Mouse (Mus musculus): ENCODE results near the gene Adam15. TPM values are rescaled to one million over a fixed set of nuclear protein-coding genes. Genes with fewer than 3 reads are reported as not detected.

The Adam15 gene
- polyA plus RNA-seq, 1 experiment: 190 TPM

DNA sequence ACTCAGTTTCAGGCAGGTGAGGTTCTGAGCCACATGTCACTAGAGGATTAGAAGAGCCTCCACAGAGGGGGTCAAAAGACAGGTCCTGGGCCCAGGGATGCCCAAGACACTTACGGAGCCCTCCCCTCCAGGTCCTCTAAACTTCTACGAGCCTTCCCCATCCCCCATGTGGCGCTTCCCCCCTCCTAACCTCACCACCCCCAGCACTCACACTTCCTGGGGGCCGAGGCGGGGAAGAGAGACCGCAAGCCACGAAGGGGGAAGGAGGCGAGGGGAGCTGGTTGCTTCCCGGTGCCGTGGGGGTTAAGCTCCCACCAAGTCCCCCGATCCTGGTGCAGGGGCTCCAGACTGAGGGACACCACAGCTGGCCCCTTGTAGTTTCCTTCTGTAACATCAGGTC lies 35.7 kb upstream of the Adam15 start:
- DNase-seq: peak; percentile 13
- TF ChIP-seq POLR2A (IDR thresholded peaks at IDR 0.05; ENCODE audit: borderline replicate concordance, extremely low read depth, low read depth, low read length) (no peak), CTCF (IDR thresholded peaks at IDR 0.05; ENCODE audit: insufficient read depth, low read length) (no peak)
- peaks cover 17% of the 10 kb centered on the region for H3K4me1 ChIP-seq (ENCODE audit: control insufficient read depth, insufficient read depth, low read length)
- 46% methylated on average over 11 of the region's 11 CpGs for WGBS
- no peak overlapping the region for H3K4me3 ChIP-seq (replicated peaks; ENCODE audit: extremely low read depth, low read depth, low read length)

DNA sequence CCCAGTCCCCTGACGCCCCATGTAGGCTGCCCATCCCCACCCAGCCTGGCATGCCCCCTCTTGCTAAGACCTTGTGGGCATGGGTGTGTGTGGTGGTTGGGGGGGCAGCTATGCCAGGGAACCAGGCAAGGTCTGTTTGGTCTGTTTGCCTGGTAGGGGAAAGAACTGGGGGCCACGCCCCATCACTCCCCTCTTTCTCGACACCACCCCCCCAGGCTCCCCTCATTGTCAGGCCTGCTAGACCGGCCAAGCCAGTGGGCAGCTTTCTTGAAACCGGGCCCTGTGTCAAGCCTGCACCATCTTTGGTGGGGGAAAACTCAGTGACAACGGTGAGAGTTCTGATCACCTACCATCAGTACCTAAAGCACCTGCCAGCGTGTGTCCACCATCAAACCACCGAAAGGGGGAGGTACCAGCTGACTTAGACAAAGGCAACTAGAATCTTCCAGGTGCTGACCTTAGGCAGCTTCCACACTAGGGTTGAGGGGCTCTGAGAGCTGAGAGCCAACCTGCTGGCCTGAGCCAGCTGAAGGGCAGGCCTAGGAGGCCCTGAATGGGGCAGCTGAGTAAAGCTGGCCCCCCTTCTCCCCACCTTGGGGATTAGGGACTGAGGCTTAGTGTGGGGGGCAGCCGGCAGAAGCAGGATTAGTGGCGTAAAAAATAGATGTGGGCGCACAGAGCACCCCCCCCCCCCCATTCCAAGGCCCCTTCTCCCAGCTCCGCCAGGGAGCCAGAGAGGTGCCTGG lies 34.7 kb upstream of the Adam15 start:
- Histone ChIP-seq H3K4me1 (ENCODE audit: control insufficient read depth, insufficient read depth, low read length) (peaks cover 14% of the 10 kb centered on the region), H3K4me3 (replicated peaks; ENCODE audit: extremely low read depth, low read depth, low read length) (no peak overlapping the region)
- peak; percentile 23 for DNase-seq
- TF ChIP-seq POLR2A (IDR thresholded peaks at IDR 0.05; ENCODE audit: borderline replicate concordance, extremely low read depth, low read depth, low read length) (no peak), CTCF (IDR thresholded peaks at IDR 0.05; ENCODE audit: insufficient read depth, low read length) (no peak)
- WGBS: 66% methylated on average over 12 of the region's 12 CpGs

DNA sequence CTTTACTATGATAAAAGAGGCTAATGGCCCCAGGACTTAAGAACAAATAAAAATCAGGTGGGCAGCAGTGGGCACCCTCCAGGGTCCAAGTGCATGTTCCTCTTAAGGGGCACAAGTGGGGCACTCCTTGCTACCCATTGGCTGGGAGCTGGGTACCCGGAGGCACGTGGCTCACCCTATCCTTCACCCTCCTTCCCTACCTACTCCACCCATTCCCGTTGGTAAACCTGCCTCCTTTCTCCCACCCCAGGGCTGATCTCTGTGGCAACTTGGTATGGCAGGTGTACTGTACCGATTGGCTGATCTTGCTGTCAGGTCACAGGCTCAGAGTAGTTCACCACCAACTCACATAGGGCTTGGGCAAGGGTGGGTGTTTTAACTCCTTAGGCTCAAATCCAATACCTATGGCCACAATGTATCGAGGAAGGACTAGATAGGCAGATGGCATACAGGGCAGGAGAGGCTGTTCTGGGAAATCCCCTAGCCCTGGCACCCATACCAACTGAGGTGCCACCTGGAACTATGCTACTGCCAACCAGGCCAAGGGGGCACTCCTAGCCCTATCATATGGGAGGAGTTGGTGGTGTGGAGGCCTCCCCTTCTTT lies 34.0 kb upstream of the Adam15 start:
- peak; percentile 22 for DNase-seq

DNA sequence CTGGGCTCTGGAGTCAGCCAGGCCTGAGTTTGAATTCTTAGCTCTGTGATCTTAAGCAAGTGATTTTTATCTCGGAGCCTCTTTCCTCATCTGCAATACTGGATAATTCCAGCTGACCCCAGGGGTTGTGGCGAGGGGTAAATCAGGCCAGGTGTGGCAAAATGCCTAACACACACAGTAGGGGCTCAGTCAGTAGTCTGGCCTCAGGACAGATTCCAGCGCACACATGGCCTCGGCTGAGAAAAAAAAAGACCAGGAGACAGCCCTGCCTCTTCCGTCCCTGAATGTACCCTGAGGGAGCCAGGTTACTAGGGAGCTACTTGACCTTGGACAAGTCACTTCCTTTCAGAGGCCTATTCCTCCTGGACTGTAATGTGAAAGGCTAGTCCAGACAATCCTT lies 33.2 kb upstream of the Adam15 start:
- DNase-seq: no peak
- 69% methylated on average over 5 of the region's 5 CpGs for WGBS
- Histone ChIP-seq H3K4me1 (ENCODE audit: control insufficient read depth, insufficient read depth, low read length) (peaks cover 14% of the 10 kb centered on the region), H3K4me3 (replicated peaks; ENCODE audit: extremely low read depth, low read depth, low read length) (no peak overlapping the region)
- TF ChIP-seq CTCF (IDR thresholded peaks at IDR 0.05; ENCODE audit: insufficient read depth, low read length): no peak
- no peak for TF ChIP-seq POLR2A (IDR thresholded peaks at IDR 0.05; ENCODE audit: borderline replicate concordance, extremely low read depth, low read depth, low read length)

More for the DNA sequence above, 34.0 kb upstream of the Adam15 start:
- WGBS: 64% methylated on average over 5 of the region's 5 CpGs
- peaks cover 14% of the 10 kb centered on the region for H3K4me1 ChIP-seq (ENCODE audit: control insufficient read depth, insufficient read depth, low read length)
- TF ChIP-seq CTCF (IDR thresholded peaks at IDR 0.05; ENCODE audit: insufficient read depth, low read length) (no peak), POLR2A (IDR thresholded peaks at IDR 0.05; ENCODE audit: borderline replicate concordance, extremely low read depth, low read depth, low read length) (no peak)
- H3K4me3 ChIP-seq (replicated peaks; ENCODE audit: extremely low read depth, low read depth, low read length): no peak overlapping the region

DNA sequence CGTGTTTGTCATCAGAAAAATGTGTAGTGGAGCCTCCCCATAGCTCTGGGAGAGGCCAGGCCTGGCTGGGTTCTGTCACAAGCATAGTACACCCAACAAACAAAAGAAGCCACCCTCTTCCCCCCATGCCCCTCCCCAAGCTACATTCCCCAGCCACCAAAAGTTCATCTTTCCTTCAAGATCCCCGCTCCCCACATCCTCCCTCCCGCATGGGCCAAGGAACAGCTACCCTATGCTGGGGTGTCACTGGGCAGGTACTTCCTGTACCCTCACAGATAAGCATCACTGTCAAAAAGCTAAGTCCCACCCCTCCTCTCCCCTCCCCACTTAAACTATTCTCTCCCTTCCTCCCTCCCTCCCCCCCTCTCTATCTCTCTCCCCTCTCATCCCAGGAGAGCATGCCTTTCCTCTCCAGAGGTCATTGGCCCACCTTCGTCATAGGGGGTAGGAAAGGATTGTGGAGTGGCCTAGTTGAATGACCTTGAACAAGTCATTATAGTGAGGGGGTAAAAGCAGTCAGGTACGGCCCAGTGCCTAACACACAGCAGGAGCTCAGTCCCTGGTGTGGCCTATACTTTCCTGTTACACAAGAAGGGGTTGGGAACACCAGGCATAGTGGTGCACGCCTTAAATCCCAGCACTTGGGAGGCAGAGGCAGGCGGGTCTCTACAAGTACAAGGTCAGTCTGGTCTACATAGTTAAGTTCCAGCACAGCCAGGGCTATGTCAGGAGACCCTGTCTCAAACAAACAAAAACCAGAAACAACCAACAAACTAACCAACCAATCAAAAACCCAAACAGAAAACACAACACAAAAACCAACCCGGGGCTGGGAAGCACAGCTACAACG lies 32.5 kb upstream of the Adam15 start:
- Histone ChIP-seq H3K4me1 (ENCODE audit: control insufficient read depth, insufficient read depth, low read length) (peaks cover 13% of the 10 kb centered on the region), H3K4me3 (replicated peaks; ENCODE audit: extremely low read depth, low read depth, low read length) (no peak overlapping the region)
- 84% methylated on average over 9 of the region's 9 CpGs for WGBS
- TF ChIP-seq CTCF (IDR thresholded peaks at IDR 0.05; ENCODE audit: insufficient read depth, low read length) (no peak), POLR2A (IDR thresholded peaks at IDR 0.05; ENCODE audit: borderline replicate concordance, extremely low read depth, low read depth, low read length) (no peak)
- DNase-seq: peak; percentile 11

DNA sequence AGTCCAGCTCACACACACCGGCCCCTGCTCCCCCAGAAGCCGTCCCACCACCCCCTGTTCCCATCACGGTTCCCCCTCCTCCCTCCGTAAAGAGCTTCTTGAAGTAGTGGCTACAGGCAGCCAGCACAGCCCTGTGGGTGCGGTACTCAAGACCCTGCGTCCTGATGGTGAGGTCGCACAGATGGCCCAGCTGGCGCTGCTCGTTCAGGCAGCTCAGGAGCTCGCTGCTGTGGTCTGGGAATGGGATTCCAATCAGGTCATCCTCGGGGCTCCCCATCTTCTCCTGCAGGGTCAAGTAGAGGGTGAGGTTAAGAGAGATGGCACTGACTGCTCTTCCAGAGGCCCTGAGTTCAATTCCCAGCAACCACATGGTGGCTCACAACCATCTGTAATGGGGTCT lies 31.4 kb upstream of the Adam15 start:
- 84% methylated on average over 11 of the region's 11 CpGs for WGBS
- TF ChIP-seq POLR2A (IDR thresholded peaks at IDR 0.05; ENCODE audit: borderline replicate concordance, extremely low read depth, low read depth, low read length) (no peak), CTCF (IDR thresholded peaks at IDR 0.05; ENCODE audit: insufficient read depth, low read length) (no peak)
- H3K4me3 ChIP-seq (replicated peaks; ENCODE audit: extremely low read depth, low read depth, low read length): no peak overlapping the region
- DNase-seq: no peak
- H3K4me1 ChIP-seq (ENCODE audit: control insufficient read depth, insufficient read depth, low read length): peaks cover 13% of the 10 kb centered on the region

DNA sequence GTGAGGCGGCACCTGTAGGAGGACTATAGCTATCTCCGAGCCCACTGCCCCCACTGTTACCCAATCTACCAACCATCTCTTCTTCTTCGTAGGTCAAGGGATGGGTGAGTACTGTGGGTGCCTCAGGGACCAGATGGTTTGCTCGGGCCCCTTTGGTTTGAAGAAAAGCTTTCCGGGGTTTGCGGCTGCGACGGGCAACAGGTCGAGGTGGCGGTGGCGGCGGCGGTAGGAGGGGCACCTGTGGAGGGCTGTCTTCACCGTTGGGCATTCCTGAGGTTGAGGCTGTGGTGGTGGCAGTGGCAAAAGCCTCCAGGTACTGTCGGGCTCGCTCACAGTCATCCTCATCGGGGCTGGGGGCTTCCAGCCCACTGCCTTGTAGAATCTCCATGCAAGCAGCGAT lies 30.9 kb upstream of the Adam15 start:
- Histone ChIP-seq H3K4me1 (ENCODE audit: control insufficient read depth, insufficient read depth, low read length) (peaks cover 13% of the 10 kb centered on the region), H3K4me3 (replicated peaks; ENCODE audit: extremely low read depth, low read depth, low read length) (no peak overlapping the region)
- DNase-seq: no peak
- TF ChIP-seq CTCF (IDR thresholded peaks at IDR 0.05; ENCODE audit: insufficient read depth, low read length) (no peak), POLR2A (IDR thresholded peaks at IDR 0.05; ENCODE audit: borderline replicate concordance, extremely low read depth, low read depth, low read length) (no peak)
- WGBS: 94% methylated on average over 18 of the region's 18 CpGs

DNA sequence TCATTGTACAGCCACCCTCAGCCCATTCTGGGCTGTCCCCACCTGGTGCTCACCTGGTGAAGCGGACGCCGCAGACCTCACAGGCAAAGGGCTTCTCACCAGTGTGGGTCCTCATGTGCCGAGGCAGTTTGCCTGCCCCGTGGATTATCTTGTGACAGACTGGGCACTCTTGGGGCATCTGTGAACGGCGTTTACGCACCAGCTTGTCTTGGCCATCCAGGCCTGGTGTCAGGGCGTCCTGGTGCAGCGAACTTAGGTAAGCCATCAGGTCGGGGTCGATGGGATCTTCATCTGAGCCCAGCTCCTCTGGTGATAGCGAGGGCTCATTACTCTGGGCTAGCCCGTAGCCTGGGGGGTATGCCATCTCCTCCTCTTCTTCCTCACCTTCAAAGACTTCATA lies 30.5 kb upstream of the Adam15 start:
- WGBS: 92% methylated on average over 14 of the region's 14 CpGs

DNA sequence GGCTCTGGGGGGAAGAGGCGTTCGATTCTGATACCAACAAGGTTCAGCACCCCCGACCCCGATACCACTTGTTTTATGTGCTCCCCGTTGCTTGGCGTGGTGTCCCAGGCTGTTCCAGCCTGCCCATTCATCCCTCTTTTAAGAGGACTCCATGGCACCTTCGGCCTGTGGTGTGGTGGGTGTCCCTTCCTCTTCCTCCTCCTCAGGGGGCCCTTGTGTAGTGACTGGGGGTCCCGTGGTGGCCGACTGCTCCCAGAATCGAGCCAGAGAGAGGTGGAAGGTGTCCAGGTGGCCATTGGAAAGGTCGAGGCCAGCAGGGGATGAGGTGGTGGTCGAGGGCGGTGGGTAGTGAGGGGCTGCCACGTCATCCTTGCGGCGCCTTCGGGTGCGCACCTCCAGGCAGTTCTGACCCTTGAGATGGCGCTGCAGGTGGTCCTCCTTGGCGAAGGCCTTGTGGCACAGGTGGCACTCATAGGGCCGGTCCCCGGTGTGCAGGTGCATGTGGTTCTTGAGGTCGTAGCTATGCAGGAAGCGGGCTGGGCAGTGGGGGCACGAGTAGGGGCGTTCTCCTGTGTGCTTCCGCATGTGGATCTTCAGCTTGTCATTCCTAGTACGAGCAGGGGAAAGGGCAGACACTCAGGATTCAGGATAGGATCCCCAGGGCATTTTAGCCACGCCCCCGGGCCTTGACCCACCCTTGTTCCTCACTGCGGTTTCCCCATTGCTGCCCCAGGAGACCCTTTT lies 29.8 kb upstream of the Adam15 start:
- no peak for TF ChIP-seq POLR2A (IDR thresholded peaks at IDR 0.05; ENCODE audit: borderline replicate concordance, extremely low read depth, low read depth, low read length)
- TF ChIP-seq CTCF (IDR thresholded peaks at IDR 0.05; ENCODE audit: insufficient read depth, low read length): no peak
- 81% methylated on average over 31 of the region's 31 CpGs for WGBS
- Histone ChIP-seq H3K4me1 (ENCODE audit: control insufficient read depth, insufficient read depth, low read length) (peaks cover 11% of the 10 kb centered on the region), H3K4me3 (replicated peaks; ENCODE audit: extremely low read depth, low read depth, low read length) (no peak overlapping the region)
- DNase-seq: no peak

More for the DNA sequence above, 30.5 kb upstream of the Adam15 start:
- no peak for DNase-seq
- TF ChIP-seq POLR2A (IDR thresholded peaks at IDR 0.05; ENCODE audit: borderline replicate concordance, extremely low read depth, low read depth, low read length) (no peak), CTCF (IDR thresholded peaks at IDR 0.05; ENCODE audit: insufficient read depth, low read length) (no peak)
- Histone ChIP-seq H3K4me3 (replicated peaks; ENCODE audit: extremely low read depth, low read depth, low read length) (no peak overlapping the region), H3K4me1 (ENCODE audit: control insufficient read depth, insufficient read depth, low read length) (peaks cover 13% of the 10 kb centered on the region)

All from lung, adult 2 months (tissue).